Mouse (Mus musculus) kidney, embryonic 15.5 days (tissue): ENCODE results near the gene Nkx1-1. TPM values are rescaled to one million over a fixed set of nuclear protein-coding genes. Genes with fewer than 3 reads are reported as not detected.

ENCODE experiments used
- ATAC-seq: fragments of 200-750 bp; cut with Nextera tagmentation; replicated peaks from 2 replicates; pipeline ENCODE4 v1.8.0; 2017; ENCODE audit warnings: moderate TSS enrichment; ENCODE audit not compliant: low FRiP score
- H3K27ac ChIP-seq: fragments of 300-500 bp; sonication (generic); 2 replicates; pipeline ENCODE4 v1.5.1; 2015; ENCODE audit warnings: mild to moderate bottlenecking, inconsistent platforms
- H3K27me3 ChIP-seq: fragments of 300-500 bp; sonication (generic); 2 replicates; pipeline ENCODE4 v1.6.1; 2015; ENCODE audit warnings: inconsistent platforms
- H3K36me3 ChIP-seq: fragments of 300-500 bp; sonication (generic); 2 replicates; pipeline ENCODE4 v1.6.1; 2015; ENCODE audit warnings: inconsistent platforms
- H3K4me1 ChIP-seq: fragments of 300-500 bp; sonication (generic); 2 replicates; pipeline ENCODE4 v1.6.1; 2015; ENCODE audit warnings: inconsistent platforms
- H3K4me2 ChIP-seq: fragments of 300-500 bp; sonication (generic); 2 replicates; pipeline ENCODE4 v1.6.1; 2015; ENCODE audit warnings: moderate library complexity, mild to moderate bottlenecking, inconsistent platforms
- H3K4me3 ChIP-seq: fragments of 300-500 bp; sonication (generic); replicated peaks from 2 replicates; pipeline ENCODE4 v1.5.1; 2015; ENCODE audit warnings: mild to moderate bottlenecking, inconsistent platforms
- H3K9ac ChIP-seq: fragments of 300-500 bp; sonication (generic); 2 replicates; pipeline ENCODE4 v1.6.1; 2015; ENCODE audit warnings: mild to moderate bottlenecking, inconsistent platforms
- H3K9me3 ChIP-seq: fragments of 300-500 bp; sonication (generic); replicated peaks from 2 replicates; pipeline ENCODE4 v1.6.1; 2016; ENCODE audit warnings: inconsistent platforms
- WGBS: fragments of 180-500 bp; shearing (Covaris S2); methylation state at CpG from one replicate; pipeline ENCODE4 v1.1.7; 2015; ENCODE audit warnings: mixed read lengths; 5-methylcytosine and 5-hydroxymethylcytosine counted together
- polyA plus RNA-seq: library from polyadenylated mRNA; unstranded; fragments of >200 nt; fragmentation: Nextera tagmentation; extraction: Ambion mirVana; gene quantifications from 2 replicates; pipeline ENCODE4 v1.2.1, GENCODE M21; 2015

Nkx1-1 gene
- polyA plus RNA-seq, 1 experiment from 2014 or later = not detected

GRCm38 (mm10) chr5:33435941-33436340 lies 2.2 kb upstream of the Nkx1-1 start:
- Histone ChIP-seq H3K27ac (no peak overlapping the region), H3K36me3 (no peaks in the 10 kb centered on the region), H3K4me3 (no peak overlapping the region), H3K27me3 (peaks cover 97% of the 10 kb centered on the region), H3K9ac (no peak overlapping the region), H3K9me3 (no peaks in the 10 kb centered on the region), H3K4me1 (peaks cover 42% of the 10 kb centered on the region), H3K4me2 (no peak overlapping the region)
- no peak for ATAC-seq
- WGBS = 1% methylated on average over 4 of the region's 4 CpGs

- no peak overlapping the region for H3K27ac ChIP-seq
- no peaks in the 10 kb centered on the region for H3K36me3 ChIP-seq
- H3K4me2 ChIP-seq = peak overlapping the region; percentile 54; the same call in 1 of the 2 replicates
- no peak for ATAC-seq
- 0 out of 2 replicates have a peak overlapping the region, but pooled peaks have one; percentile 32 for H3K4me3 ChIP-seq
- WGBS = under 1% methylated on average over 26 of the region's 26 CpGs
- H3K27me3 ChIP-seq = peaks cover 98% of the 10 kb centered on the region
- no peaks in the 10 kb centered on the region for H3K9me3 ChIP-seq
- peaks cover 49% of the 10 kb centered on the region for H3K4me1 ChIP-seq
- no peak overlapping the region for H3K9ac ChIP-seq
Observed at GRCm38 (mm10) chr5:33435151-33435550, 1.4 kb upstream of the Nkx1-1 start.

GRCm38 (mm10) chr5:33434141-33434780 lies 485 bp upstream of the Nkx1-1 start:
- Histone ChIP-seq H3K4me3 (peak overlapping the region; percentile 32), H3K4me1 (peaks cover 50% of the 10 kb centered on the region), H3K9ac (no peak overlapping the region), H3K27me3 (peaks cover 98% of the 10 kb centered on the region), H3K4me2 (peak overlapping the region; percentile 54), H3K27ac (no peak overlapping the region), H3K36me3 (no peaks in the 10 kb centered on the region), H3K9me3 (no peaks in the 10 kb centered on the region)
- 1% methylated on average over 59 of the region's 60 CpGs for WGBS
- ATAC-seq = no peak

- Histone ChIP-seq H3K9ac (no peak overlapping the region), H3K4me2 (no peak overlapping the region), H3K4me1 (peaks cover 48% of the 10 kb centered on the region), H3K27ac (no peak overlapping the region), H3K4me3 (no peak overlapping the region), H3K27me3 (peaks cover 100% of the 10 kb centered on the region), H3K36me3 (no peaks in the 10 kb centered on the region), H3K9me3 (no peaks in the 10 kb centered on the region)
- no peak for ATAC-seq
- under 1% methylated on average over 39 of the region's 39 CpGs for WGBS
Observed at GRCm38 (mm10) chr5:33432057-33432935, 1.5 kb downstream of the Nkx1-1 start.

GRCm38 (mm10) chr5:33431173-33432005 lies 2.4 kb downstream of the Nkx1-1 start:
- no peaks in the 10 kb centered on the region for H3K36me3 ChIP-seq
- no peak overlapping the region for H3K9ac ChIP-seq
- WGBS = under 1% methylated on average over 77 of the region's 77 CpGs
- H3K27ac ChIP-seq = no peak overlapping the region
- H3K4me1 ChIP-seq = peaks cover 48% of the 10 kb centered on the region
- ATAC-seq = no peak
- H3K27me3 ChIP-seq = peaks cover 100% of the 10 kb centered on the region
- peak overlapping the region; percentile 29 for H3K4me3 ChIP-seq
- H3K4me2 ChIP-seq = peak overlapping the region; percentile 50
- no peaks in the 10 kb centered on the region for H3K9me3 ChIP-seq

GRCm38 (mm10) chr5:33430511-33431172 lies 3.1 kb downstream of the Nkx1-1 start:
- Histone ChIP-seq H3K9me3 (no peaks in the 10 kb centered on the region), H3K9ac (no peak overlapping the region), H3K27ac (no peak overlapping the region), H3K4me3 (peak overlapping the region; percentile 29), H3K4me1 (peaks cover 48% of the 10 kb centered on the region), H3K27me3 (peaks cover 99% of the 10 kb centered on the region), H3K4me2 (peak overlapping the region; percentile 50), H3K36me3 (no peaks in the 10 kb centered on the region)
- under 1% methylated on average over 64 of the region's 64 CpGs for WGBS
- ATAC-seq = no peak

- WGBS = 2% methylated on average over 16 of the region's 16 CpGs
- no peaks in the 10 kb centered on the region for H3K36me3 ChIP-seq
- H3K27me3 ChIP-seq = peaks cover 98% of the 10 kb centered on the region
- no peak overlapping the region for H3K27ac ChIP-seq
- H3K4me2 ChIP-seq = peak overlapping the region; percentile 50; the same call in 1 of the 2 replicates
- H3K9me3 ChIP-seq = no peaks in the 10 kb centered on the region
- peak overlapping the region; percentile 29; the same call in 1 of the 2 replicates for H3K4me3 ChIP-seq
- H3K4me1 ChIP-seq = peaks cover 44% of the 10 kb centered on the region
- ATAC-seq = no peak
- no peak overlapping the region for H3K9ac ChIP-seq
Observed at GRCm38 (mm10) chr5:33430106-33430505, 3.7 kb downstream of the Nkx1-1 start.

GRCm38 (mm10) chr5:33427461-33427860 lies 6.3 kb downstream of the Nkx1-1 start:
- H3K9me3 ChIP-seq = no peaks in the 10 kb centered on the region
- no peak overlapping the region for H3K27ac ChIP-seq
- H3K9ac ChIP-seq = no peak overlapping the region
- H3K27me3 ChIP-seq = peaks cover 78% of the 10 kb centered on the region
- H3K4me3 ChIP-seq = no peak overlapping the region
- H3K36me3 ChIP-seq = no peaks in the 10 kb centered on the region
- no peak overlapping the region for H3K4me2 ChIP-seq
- ATAC-seq = no peak
- peaks cover 17% of the 10 kb centered on the region for H3K4me1 ChIP-seq

- H3K27me3 ChIP-seq = peaks cover 13% of the 10 kb centered on the region
- no peak overlapping the region for H3K9ac ChIP-seq
- no peak overlapping the region for H3K27ac ChIP-seq
- H3K4me3 ChIP-seq = no peak overlapping the region
- no peak overlapping the region for H3K4me2 ChIP-seq
- no peaks in the 10 kb centered on the region for H3K9me3 ChIP-seq
- no peak for ATAC-seq
- no peaks in the 10 kb centered on the region for H3K4me1 ChIP-seq
- WGBS = 68% methylated on average over 3 of the region's 3 CpGs
- H3K36me3 ChIP-seq = peaks cover 6% of the 10 kb centered on the region
Observed at GRCm38 (mm10) chr5:33420313-33420712, 13.5 kb downstream of the Nkx1-1 start.

- WGBS = 59% methylated on average over 12 of the region's 12 CpGs
Observed at GRCm38 (mm10) chr5:33400819-33401218, 33.0 kb downstream of the Nkx1-1 start.

GRCm38 (mm10) chr5:33396828-33397227 lies 36.9 kb downstream of the Nkx1-1 start:
- Histone ChIP-seq H3K9me3 (no peaks in the 10 kb centered on the region), H3K9ac (no peak overlapping the region), H3K4me2 (no peak overlapping the region), H3K27ac (no peak overlapping the region), H3K4me1 (no peaks in the 10 kb centered on the region), H3K36me3 (peaks cover 11% of the 10 kb centered on the region), H3K27me3 (no peaks in the 10 kb centered on the region), H3K4me3 (no peak overlapping the region)
- WGBS = 85% methylated on average over 7 of the region's 7 CpGs
- ATAC-seq = no peak

More at GRCm38 (mm10) chr5:33400819-33401218, 33.0 kb downstream of the Nkx1-1 start:
- Histone ChIP-seq H3K4me1 (no peaks in the 10 kb centered on the region), H3K4me3 (no peak overlapping the region), H3K4me2 (no peak overlapping the region), H3K27ac (no peak overlapping the region), H3K36me3 (0 out of 2 replicates have a peak, but pooled peaks cover 12% of the 10 kb centered on the region), H3K27me3 (no peaks in the 10 kb centered on the region), H3K9me3 (no peaks in the 10 kb centered on the region), H3K9ac (no peak overlapping the region)
- no peak for ATAC-seq
